Mouse (Mus musculus) limb, embryonic 11.5 days (tissue): ENCODE measurements at regions not wholly inside any gene's neighbourhood (a gene's known extent, or its start where the extent isn't known, plus 50 kb on each side); places are given as distances from the start of the nearest gene placed in this dataset.

Source experiments
- ATAC-seq: fragments of 200-750 bp; cut with Nextera tagmentation; 2 replicates; pipeline ENCODE4 v1.8.0; 2017; ENCODE audit warnings: low read depth; ENCODE audit not compliant: insufficient number of reproducible peaks, low FRiP score, low TSS enrichment
- DNase-seq: peaks from one replicate; pipeline ENCODE4 v3.0.0-alpha.2; 2015; ENCODE audit warnings: low spot score
- H3K27ac ChIP-seq: fragments of 300-500 bp; sonication (generic); replicated peaks from 2 replicates; pipeline ENCODE4 v1.5.1; 2014; ENCODE audit warnings: low read depth, mild to moderate bottlenecking, low read length
- H3K27me3 ChIP-seq: fragments of 300-500 bp; sonication (generic); 2 replicates; pipeline ENCODE4 v1.6.1; 2014; ENCODE audit warnings: mild to moderate bottlenecking, low read length, mixed read lengths; ENCODE audit not compliant: control insufficient read depth, insufficient read depth
- H3K36me3 ChIP-seq: fragments of 300-500 bp; sonication (generic); 2 replicates; pipeline ENCODE4 v1.6.1; 2014; ENCODE audit warnings: mild to moderate bottlenecking, low read length, moderate library complexity, mixed read lengths; ENCODE audit not compliant: control insufficient read depth, insufficient read depth
- H3K4me1 ChIP-seq: fragments of 300-500 bp; sonication (generic); 2 replicates; pipeline ENCODE4 v1.6.1; 2014; ENCODE audit warnings: low read length, mixed read lengths; ENCODE audit not compliant: control insufficient read depth, insufficient read depth
- H3K4me2 ChIP-seq: fragments of 300-500 bp; sonication (generic); 2 replicates; pipeline ENCODE4 v1.6.1; 2014; ENCODE audit warnings: low read depth, mild to moderate bottlenecking, moderate library complexity; ENCODE audit not compliant: severe bottlenecking
- H3K4me3 ChIP-seq: fragments of 300-500 bp; sonication (generic); 2 replicates; pipeline ENCODE4 v1.5.1; 2014; ENCODE audit warnings: low read depth, low read length
- H3K9ac ChIP-seq: fragments of 300-500 bp; sonication (generic); 2 replicates; pipeline ENCODE4 v1.6.1; 2014; ENCODE audit warnings: mild to moderate bottlenecking, low read length
- H3K9me3 ChIP-seq: fragments of 300-500 bp; sonication (generic); 2 replicates; pipeline ENCODE4 v1.6.1; 2016; ENCODE audit warnings: low read length; ENCODE audit not compliant: control insufficient read depth
- WGBS: fragments of 180-500 bp; shearing (Covaris S2); extraction: QIAGEN DNeasy Blood & Tissue Kit; methylation state at CpG from one replicate; pipeline ENCODE4 v1.1.7; 2014; 5-methylcytosine and 5-hydroxymethylcytosine counted together

DNA sequence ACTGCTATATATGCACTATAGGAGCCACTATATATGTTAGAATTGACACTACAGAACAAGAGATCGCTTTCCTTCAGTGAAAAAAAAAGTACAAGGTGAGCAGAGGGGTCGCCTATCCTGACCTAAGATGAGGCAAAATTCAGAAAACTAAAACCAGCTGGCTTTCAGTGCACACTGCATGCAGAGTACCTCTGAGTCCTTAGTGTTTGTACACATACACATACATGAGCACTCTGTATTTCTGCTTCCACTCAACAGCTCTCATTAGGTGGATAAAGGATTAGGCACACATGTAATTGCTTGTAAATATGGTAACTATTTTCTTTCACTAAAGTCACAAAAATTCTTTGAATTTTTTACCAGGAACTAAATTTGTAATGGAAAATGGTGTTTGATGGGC, 251.5 kb upstream of the 1700008P02Rik start:
- Histone ChIP-seq H3K27me3 (no peaks in the 10 kb centered on the region), H3K9me3 (no peaks in the 10 kb centered on the region), H3K27ac (no peak overlapping the region), H3K36me3 (no peaks in the 10 kb centered on the region), H3K9ac (no peak overlapping the region), H3K4me3 (no peak overlapping the region), H3K4me2 (no peak overlapping the region), H3K4me1 (no peaks in the 10 kb centered on the region)
- 71% methylated on average over 2 of the region's 2 CpGs for WGBS
- DNase-seq (no peak), ATAC-seq (no peak)

DNA sequence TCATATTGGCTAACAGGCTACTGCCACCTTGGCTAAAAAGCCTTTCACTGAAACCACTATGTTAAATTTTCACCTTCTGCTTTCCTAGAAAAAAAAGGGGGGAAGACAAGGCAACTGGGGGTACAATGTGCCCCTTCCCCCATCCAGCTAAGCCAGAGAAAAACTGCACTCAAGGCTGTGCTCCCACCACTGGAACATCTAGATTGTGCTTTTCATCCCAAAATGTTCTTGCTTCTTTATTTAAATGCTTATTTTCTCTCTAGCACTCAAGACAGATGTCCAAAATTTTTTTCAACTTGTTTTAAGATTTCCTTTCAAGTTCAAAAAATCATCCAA, 245.9 kb upstream of the 1700008P02Rik start:
- Histone ChIP-seq H3K4me3 (no peak overlapping the region), H3K27ac (no peak overlapping the region), H3K36me3 (no peaks in the 10 kb centered on the region), H3K9me3 (no peaks in the 10 kb centered on the region), H3K4me2 (no peak overlapping the region), H3K9ac (no peak overlapping the region), H3K4me1 (no peaks in the 10 kb centered on the region), H3K27me3 (no peaks in the 10 kb centered on the region)
- ATAC-seq: no peak
- no peak for DNase-seq

DNA sequence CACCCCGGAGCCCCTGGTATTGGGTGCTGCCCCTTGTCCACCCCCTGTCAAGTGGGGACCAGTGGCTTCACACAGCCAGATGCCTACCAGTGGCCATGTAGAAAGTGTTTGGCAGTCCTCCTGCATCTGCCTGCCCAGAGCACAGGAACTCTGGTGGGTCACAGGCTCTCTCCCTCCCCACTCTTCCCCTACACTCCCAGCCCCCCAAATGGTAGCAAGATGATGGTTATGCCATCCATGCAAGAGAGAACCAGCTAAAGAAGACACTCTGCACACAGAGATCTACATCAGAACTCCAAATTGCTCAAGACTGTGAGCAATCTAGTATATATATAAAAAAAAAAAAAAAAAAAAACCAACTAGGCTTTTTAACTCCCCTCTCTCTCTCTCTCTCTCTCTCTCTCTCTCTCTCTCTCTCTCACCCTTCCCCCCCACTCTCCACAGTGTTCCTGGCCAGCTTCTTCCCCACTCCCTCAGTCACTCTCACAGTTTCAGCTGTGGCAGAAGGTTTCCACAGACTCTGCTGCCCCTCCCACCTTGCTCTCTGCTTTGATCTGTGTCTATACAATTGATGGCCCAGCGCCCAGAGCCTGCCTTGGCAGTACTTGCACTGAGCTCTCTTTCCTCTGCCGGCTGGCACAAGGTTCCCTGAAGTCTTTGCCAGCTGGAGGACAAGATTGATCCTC, 245.4 kb upstream of the 1700008P02Rik start:
- DNase-seq: no peak
- Histone ChIP-seq H3K9me3 (no peaks in the 10 kb centered on the region), H3K9ac (no peak overlapping the region), H3K4me2 (no peak overlapping the region), H3K4me1 (no peaks in the 10 kb centered on the region), H3K27ac (no peak overlapping the region), H3K36me3 (no peaks in the 10 kb centered on the region), H3K27me3 (no peaks in the 10 kb centered on the region), H3K4me3 (no peak overlapping the region)
- WGBS: 71% methylated on average over 3 of the region's 3 CpGs
- no peak for ATAC-seq

DNA sequence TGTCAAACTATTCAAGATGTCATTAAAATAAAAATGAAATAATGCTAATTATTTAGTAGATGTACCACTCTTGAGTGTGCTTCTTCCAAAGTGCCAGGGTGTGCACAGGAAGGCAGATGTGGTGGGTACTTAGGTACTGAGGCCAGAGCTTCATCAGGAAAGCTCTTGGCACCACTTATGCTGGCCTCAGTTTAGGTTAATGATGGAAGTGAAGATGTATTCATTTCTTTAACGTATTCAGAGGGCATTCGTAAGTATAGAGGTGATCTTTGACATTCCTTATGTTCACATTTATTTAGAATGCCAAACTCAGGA, 239.6 kb upstream of the 1700008P02Rik start:
- no peak for ATAC-seq
- 86% methylated on average over 2 of the region's 2 CpGs for WGBS
- no peaks in the 10 kb centered on the region for H3K9me3 ChIP-seq

DNA sequence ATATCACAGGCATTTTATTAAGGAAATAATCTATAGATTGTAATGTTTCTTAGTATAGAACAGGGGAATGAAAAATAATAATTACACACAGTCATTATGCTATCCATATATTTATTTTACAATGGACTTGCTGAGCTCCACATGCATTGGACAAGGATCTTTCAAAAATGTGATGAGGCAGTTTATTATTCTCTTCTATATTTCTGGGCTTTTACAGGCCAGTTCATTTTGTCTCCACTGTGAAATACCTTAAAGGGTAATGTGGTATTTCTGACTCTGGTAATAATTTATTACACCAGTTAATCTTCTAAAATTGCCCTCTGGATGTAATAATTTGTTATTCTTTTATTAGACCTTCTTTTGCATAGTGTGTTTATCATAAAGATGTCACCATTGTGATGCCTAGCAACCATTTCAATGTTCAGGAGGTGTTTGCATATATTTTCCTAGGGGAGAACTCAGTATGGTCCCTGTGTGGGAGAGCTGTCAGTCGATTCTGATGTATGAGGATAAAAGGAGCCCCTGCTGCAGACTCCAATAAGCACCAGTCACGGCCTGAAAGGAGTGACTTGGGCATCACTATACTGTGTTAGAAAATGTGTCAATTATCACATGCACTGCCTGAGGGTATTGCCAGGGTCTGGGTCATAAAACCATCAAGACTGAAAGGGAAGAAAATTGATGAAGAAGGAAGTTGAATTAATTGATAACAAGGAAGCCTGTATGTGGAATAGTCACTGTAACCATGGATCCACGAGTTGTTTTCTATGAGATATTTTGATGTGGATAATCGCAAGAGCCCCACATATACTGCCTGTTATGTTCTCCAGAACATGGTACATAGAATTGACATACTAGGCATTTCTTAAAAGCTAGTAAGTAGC, 239.0 kb upstream of the 1700008P02Rik start:
- no peak for ATAC-seq
- H3K4me1 ChIP-seq: no peaks in the 10 kb centered on the region
- H3K27me3 ChIP-seq: no peaks in the 10 kb centered on the region
- H3K4me3 ChIP-seq: no peak overlapping the region
- no peaks in the 10 kb centered on the region for H3K9me3 ChIP-seq
- H3K4me2 ChIP-seq: no peak overlapping the region
- H3K36me3 ChIP-seq: no peaks in the 10 kb centered on the region
- DNase-seq: no peak
- 45% methylated on average over 4 of the region's 4 CpGs for WGBS
- no peak overlapping the region for H3K9ac ChIP-seq
- no peak overlapping the region for H3K27ac ChIP-seq

More for the DNA sequence above, 239.6 kb upstream of the 1700008P02Rik start:
- Histone ChIP-seq H3K27ac (no peak overlapping the region), H3K36me3 (no peaks in the 10 kb centered on the region), H3K4me2 (no peak overlapping the region), H3K9ac (no peak overlapping the region), H3K27me3 (no peaks in the 10 kb centered on the region), H3K4me1 (no peaks in the 10 kb centered on the region), H3K4me3 (no peak overlapping the region)
- no peak for DNase-seq

DNA sequence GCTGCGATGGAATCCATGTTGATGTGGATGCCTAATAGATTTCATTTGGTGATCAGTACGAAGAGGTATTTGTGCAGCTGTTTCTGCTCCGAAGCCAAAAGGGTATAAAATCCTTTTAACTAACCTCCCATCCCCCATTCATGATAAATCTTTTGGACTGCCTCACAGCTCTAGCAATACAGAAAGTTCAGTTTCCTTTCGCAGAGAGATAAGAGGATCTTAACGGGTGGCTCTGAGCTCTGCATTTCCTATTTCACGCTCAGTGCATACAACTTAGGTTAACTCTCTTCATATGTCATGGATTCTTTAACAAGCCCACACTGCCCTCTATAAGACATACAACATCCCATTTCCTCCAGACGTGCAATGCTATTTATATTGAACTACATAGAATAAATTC, 199.1 kb upstream of the 1700008P02Rik start:
- WGBS: 63% methylated on average over 7 of the region's 7 CpGs
- H3K4me3 ChIP-seq: no peak overlapping the region
- no peak overlapping the region for H3K27ac ChIP-seq
- DNase-seq (no peak), ATAC-seq (no peak)
- no peaks in the 10 kb centered on the region for H3K4me1 ChIP-seq
- no peaks in the 10 kb centered on the region for H3K27me3 ChIP-seq
- no peaks in the 10 kb centered on the region for H3K36me3 ChIP-seq
- H3K9me3 ChIP-seq: no peaks in the 10 kb centered on the region
- no peak overlapping the region for H3K4me2 ChIP-seq
- no peak overlapping the region for H3K9ac ChIP-seq

DNA sequence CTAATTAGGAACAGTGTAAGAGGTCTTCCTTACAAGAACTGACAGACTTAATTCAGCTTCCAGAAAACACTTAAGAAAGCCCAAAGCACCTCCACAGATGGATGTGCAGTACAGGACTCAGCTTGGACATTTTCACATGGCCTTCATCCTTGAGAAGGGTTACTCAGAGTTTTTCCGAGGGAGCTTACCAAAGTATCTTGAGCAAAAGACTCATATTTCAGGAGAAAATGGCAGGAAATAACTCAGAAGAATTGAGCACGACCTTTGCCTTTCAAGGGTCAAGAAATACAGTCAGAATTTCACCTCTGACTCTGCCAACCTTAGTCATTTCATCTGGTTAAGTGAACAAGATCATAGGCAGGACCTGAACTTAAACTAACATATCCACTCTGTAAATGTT, 192.1 kb upstream of the 1700008P02Rik start:
- no peaks in the 10 kb centered on the region for H3K27me3 ChIP-seq
- H3K4me3 ChIP-seq: no peak overlapping the region
- no peak overlapping the region for H3K27ac ChIP-seq
- H3K36me3 ChIP-seq: no peaks in the 10 kb centered on the region
- ATAC-seq: no peak
- no peak overlapping the region for H3K4me2 ChIP-seq
- H3K9ac ChIP-seq: no peak overlapping the region
- no peaks in the 10 kb centered on the region for H3K9me3 ChIP-seq
- no peak for DNase-seq
- WGBS: 22% methylated on average over 2 of the region's 2 CpGs
- H3K4me1 ChIP-seq: no peaks in the 10 kb centered on the region

DNA sequence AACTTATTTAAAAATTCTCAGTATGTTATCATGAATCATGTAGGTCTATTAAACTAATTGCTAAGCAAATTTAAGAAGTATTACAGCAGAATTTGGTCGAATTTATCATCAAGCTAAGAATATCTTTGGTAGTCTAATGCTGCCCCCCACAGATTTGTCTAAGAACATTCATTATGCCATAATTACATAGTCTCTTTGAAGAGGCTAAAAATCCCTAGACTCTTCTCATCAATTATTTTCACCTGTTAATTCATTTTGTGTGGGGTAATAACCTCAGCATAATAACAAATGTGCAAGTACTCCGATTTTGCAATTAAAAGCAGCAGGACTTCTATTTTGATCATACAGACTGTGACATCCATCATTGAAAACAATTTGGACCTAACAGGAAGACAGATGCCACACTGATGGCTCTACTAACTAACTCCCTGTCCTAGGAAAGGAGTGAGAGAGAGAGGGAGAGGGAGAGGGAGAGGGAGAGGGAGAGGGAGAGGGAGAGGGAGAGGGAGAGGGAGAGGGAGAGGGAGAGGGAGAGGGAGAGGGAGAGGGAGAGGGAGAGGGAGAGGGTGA, 189.2 kb upstream of the 1700008P02Rik start:
- no peaks in the 10 kb centered on the region for H3K9me3 ChIP-seq
- DNase-seq (no peak), ATAC-seq (no peak)
- H3K36me3 ChIP-seq: no peaks in the 10 kb centered on the region
- H3K9ac ChIP-seq: no peak overlapping the region
- 41% methylated on average over 2 of the region's 2 CpGs for WGBS
- H3K27me3 ChIP-seq: no peaks in the 10 kb centered on the region
- no peaks in the 10 kb centered on the region for H3K4me1 ChIP-seq
- H3K4me3 ChIP-seq: no peak overlapping the region
- H3K4me2 ChIP-seq: no peak overlapping the region
- no peak overlapping the region for H3K27ac ChIP-seq
